Mouse (Mus musculus): ENCODE results near the gene Trpv2. TPM values are rescaled to one million over a fixed set of nuclear protein-coding genes. Genes with fewer than 3 reads are reported as not detected.

Gene Trpv2
- total and polyA plus RNA-seq, 2 experiments from 2014 or later: 2.6 to 7.7 TPM

DNA sequence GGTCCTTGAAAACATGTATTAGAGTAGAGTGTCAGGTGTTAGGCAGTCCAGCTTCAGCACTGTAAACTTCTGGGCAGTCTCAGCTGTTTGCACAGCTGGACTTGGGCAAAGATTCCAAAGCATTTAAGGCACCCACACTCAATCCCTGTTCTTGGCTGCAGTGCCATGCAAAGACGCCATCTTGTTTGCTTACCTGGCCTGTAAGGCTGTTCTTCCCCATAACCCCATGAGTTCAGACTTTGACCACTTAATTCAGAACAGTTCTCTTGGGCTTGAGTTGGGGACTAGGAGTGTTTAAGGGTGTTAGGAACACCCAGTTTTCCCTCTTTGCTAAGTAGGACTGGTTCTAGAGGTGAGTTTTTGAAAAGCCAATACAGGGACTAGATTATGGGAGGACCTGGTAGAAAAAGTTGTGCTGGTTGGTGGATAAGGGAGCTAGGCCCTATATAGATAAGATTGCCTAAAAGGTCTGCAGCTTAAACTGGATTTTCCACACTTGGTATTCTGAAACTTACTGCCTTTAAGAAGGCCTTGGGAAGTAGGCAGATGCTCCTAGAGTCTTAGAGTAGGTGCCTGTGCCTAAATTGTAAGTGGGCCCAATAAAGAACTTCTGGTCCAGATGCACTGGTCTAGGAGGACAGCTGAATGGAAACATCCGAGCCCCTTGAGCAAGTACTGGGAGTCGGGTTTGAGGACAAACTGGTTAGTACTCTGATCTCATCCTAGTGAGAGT, 30.8 kb downstream of the Trpv2 start:
- peak overlapping the region; percentile 81; the same call in 1 of the 2 replicates for H3K4me2 ChIP-seq (ENCODE audit: low read depth, low read length)
- peaks cover 53% of the 10 kb centered on the region for H3K36me3 ChIP-seq (replicated peaks; ENCODE audit: control insufficient read depth, insufficient read depth, low read length)
- ATAC-seq (ENCODE audit: insufficient read depth, low read depth): no peak
- no peaks in the 10 kb centered on the region for H3K9me3 ChIP-seq (replicated peaks; ENCODE audit: control insufficient read depth, low read length)
- no peak for DNase-seq (ENCODE audit: low spot score)
- H3K27me3 ChIP-seq (ENCODE audit: control insufficient read depth, insufficient read depth, low read length): no peaks in the 10 kb centered on the region
- no peak overlapping the region for H3K9ac ChIP-seq (replicated peaks; ENCODE audit: low read depth, low read length)
- H3K4me3 ChIP-seq (ENCODE audit: low read depth, low read length): no peak overlapping the region
- WGBS: 35% methylated on average over 3 of the region's 3 CpGs
- peaks cover 12% of the 10 kb centered on the region for H3K4me1 ChIP-seq (ENCODE audit: control insufficient read depth, insufficient read depth)
- no peak overlapping the region for H3K27ac ChIP-seq (ENCODE audit: low read depth)
- no peak for TF ChIP-seq CTCF (IDR thresholded peaks at IDR 0.05; ENCODE audit: low read depth)
- no peak for TF ChIP-seq EP300 (IDR thresholded peaks at IDR 0.05; ENCODE audit: low read depth)

DNA sequence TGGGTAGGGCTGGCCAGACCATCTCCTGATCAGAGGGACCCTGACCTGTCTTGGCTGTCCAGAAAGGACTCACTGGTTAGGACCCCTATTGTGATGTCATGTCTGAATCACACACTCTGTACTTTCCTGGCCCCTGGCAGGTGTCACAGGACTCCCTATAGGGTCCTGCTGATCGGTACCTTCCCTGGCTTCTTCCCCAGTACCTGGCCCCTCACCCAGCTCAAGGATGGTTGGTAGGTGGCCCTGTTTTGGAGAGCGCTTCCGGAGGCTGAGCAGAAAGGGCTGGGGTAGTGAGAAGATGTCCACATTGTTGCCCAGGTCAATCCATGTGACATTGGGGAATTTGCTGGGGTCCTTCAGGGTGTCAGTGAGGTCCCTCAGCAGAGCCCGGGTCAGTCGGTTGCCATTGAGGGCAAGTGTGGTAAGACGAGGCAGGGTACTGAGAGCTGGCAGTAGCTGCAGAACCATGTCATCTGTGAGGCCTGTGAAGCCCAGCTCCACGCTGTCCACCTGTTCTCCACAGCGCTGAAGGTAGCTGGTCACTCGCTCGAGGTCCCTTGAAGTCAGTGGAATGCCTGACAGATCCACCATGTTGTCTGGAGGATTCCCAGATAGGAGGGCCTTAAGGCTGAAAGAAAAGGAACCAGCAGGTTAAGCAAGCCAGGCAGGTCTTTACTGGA, 31.5 kb downstream of the Trpv2 start:
- Histone ChIP-seq H3K4me2 (ENCODE audit: low read depth, low read length) (no peak overlapping the region), H3K9me3 (replicated peaks; ENCODE audit: control insufficient read depth, low read length) (no peaks in the 10 kb centered on the region), H3K36me3 (replicated peaks; ENCODE audit: control insufficient read depth, insufficient read depth, low read length) (peaks cover 53% of the 10 kb centered on the region), H3K4me1 (ENCODE audit: control insufficient read depth, insufficient read depth) (peaks cover 12% of the 10 kb centered on the region), H3K9ac (replicated peaks; ENCODE audit: low read depth, low read length) (no peak overlapping the region), H3K27me3 (ENCODE audit: control insufficient read depth, insufficient read depth, low read length) (no peaks in the 10 kb centered on the region), H3K4me3 (ENCODE audit: low read depth, low read length) (no peak overlapping the region), H3K27ac (ENCODE audit: low read depth) (no peak overlapping the region)
- ATAC-seq (ENCODE audit: insufficient read depth, low read depth): no peak
- no peak for DNase-seq (ENCODE audit: low spot score)
- WGBS: 47% methylated on average over 10 of the region's 10 CpGs
- no peak for TF ChIP-seq CTCF (IDR thresholded peaks at IDR 0.05; ENCODE audit: low read depth)
- no peak for TF ChIP-seq EP300 (IDR thresholded peaks at IDR 0.05; ENCODE audit: low read depth)

DNA sequence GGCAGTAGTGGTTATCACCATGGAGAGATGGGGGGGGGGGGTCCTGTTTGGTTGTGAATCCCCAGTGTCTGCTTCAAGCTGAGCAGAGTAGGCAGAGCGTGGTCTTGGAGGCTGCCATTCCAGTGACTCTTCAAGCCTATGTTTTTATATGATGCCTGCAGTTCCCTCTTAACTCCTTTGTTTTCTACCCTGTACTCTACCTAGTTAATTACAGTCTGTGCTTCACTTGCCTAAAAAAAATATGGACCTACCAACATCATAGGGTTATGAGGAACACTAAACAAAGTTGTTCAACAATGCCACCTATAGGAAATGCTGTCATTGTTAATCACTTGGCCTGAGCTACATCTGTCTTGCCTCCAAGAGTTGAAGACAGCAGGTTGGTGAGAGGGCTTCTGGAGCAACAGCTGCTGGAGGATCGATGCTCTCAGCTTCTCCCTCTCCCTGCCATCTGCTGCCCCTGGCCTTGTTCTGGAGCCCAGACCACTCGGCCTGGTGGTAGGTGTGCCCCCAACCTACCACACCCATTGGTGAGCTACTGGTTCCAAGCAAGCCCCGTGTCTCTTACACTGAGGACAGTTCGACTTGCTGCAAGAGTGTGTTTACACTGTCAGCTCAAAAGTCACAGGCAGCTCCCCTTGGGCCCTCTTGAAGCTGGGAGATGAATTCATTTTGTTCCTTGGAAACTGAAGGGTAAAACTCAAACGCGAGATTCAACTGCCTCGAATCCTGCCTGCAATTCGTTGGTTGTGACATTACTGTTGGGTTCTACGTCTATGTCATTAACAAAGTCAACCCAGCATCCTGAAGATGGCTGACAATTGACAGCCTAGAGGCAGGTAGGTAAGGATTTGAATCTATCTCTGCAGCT, 32.2 kb downstream of the Trpv2 start:
- no peaks in the 10 kb centered on the region for H3K27me3 ChIP-seq (ENCODE audit: control insufficient read depth, insufficient read depth, low read length)
- no peak overlapping the region for H3K27ac ChIP-seq (ENCODE audit: low read depth)
- H3K4me2 ChIP-seq (ENCODE audit: low read depth, low read length): no peak overlapping the region
- DNase-seq (ENCODE audit: low spot score) (no peak), ATAC-seq (ENCODE audit: insufficient read depth, low read depth) (no peak)
- no peak overlapping the region for H3K9ac ChIP-seq (replicated peaks; ENCODE audit: low read depth, low read length)
- peaks cover 53% of the 10 kb centered on the region for H3K36me3 ChIP-seq (replicated peaks; ENCODE audit: control insufficient read depth, insufficient read depth, low read length)
- no peaks in the 10 kb centered on the region for H3K9me3 ChIP-seq (replicated peaks; ENCODE audit: control insufficient read depth, low read length)
- 56% methylated on average over 10 of the region's 10 CpGs for WGBS
- H3K4me3 ChIP-seq (ENCODE audit: low read depth, low read length): no peak overlapping the region
- H3K4me1 ChIP-seq (ENCODE audit: control insufficient read depth, insufficient read depth): peaks cover 12% of the 10 kb centered on the region
- no peak for TF ChIP-seq CTCF (IDR thresholded peaks at IDR 0.05; ENCODE audit: low read depth)
- no peak for TF ChIP-seq EP300 (IDR thresholded peaks at IDR 0.05; ENCODE audit: low read depth)

DNA sequence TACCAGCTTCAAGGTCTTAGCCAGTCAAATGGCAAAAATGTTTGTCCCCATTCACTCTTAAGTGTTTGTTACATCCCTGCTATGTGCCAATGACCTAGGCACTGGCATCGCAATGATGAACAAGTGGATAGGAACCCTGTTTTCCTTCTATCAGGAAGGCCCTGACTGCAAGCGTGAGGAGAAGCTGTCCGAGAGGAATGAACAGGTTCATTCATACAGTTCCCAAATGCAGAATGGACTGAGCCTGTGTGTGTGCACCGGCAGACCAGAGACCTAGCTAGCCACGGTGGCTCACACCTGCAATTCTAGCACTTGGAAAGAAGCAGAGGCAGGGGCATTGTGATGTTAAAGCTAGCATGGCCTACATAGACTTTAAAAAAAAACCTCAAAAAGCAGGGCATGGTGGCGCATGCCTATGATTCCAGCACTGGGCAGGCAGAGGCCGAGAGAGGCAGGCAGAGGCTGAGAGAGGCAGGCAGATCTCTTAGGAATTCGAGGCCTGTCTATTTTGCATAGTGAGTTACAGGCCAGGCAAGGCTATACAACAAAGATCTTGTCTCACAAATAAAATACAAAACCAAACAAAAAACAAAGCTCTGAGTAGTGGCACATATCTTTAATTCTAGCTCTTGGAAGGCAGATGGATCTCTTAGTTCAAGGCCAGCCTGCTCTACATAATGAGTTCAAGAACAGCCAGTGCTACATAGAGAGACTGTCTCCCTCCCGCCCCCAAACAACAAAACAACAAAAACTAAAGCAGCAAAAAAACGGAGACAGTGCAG, 33.1 kb downstream of the Trpv2 start:
- no peak overlapping the region for H3K27ac ChIP-seq (ENCODE audit: low read depth)
- no peak for TF ChIP-seq CTCF (IDR thresholded peaks at IDR 0.05; ENCODE audit: low read depth)

DNA sequence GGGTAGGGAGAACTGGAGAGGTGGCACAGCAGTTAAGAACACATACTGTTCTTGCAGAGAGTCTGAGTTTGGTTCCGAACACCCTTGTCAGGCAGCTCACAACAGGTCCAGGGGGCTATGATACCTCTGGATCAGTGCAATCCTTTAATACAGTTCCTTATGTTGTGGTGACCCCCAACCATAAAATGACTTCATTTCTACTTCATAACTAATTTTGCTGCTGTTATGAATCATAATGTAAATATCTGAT, 33.6 kb downstream of the Trpv2 start:
- no peak overlapping the region for H3K27ac ChIP-seq (ENCODE audit: low read depth)

More for the DNA sequence above, 33.1 kb downstream of the Trpv2 start:
- no peak for ATAC-seq (ENCODE audit: insufficient read depth, low read depth)
- H3K9ac ChIP-seq (replicated peaks; ENCODE audit: low read depth, low read length): no peak overlapping the region
- H3K27me3 ChIP-seq (ENCODE audit: control insufficient read depth, insufficient read depth, low read length): no peaks in the 10 kb centered on the region
- no peak for DNase-seq (ENCODE audit: low spot score)
- H3K9me3 ChIP-seq (replicated peaks; ENCODE audit: control insufficient read depth, low read length): no peaks in the 10 kb centered on the region
- H3K36me3 ChIP-seq (replicated peaks; ENCODE audit: control insufficient read depth, insufficient read depth, low read length): peaks cover 57% of the 10 kb centered on the region
- no peak overlapping the region for H3K4me2 ChIP-seq (ENCODE audit: low read depth, low read length)
- peaks cover 12% of the 10 kb centered on the region for H3K4me1 ChIP-seq (ENCODE audit: control insufficient read depth, insufficient read depth)
- no peak overlapping the region for H3K4me3 ChIP-seq (ENCODE audit: low read depth, low read length)
- 53% methylated on average over 10 of the region's 10 CpGs for WGBS

More for the DNA sequence above, 33.6 kb downstream of the Trpv2 start:
- Histone ChIP-seq H3K9me3 (replicated peaks; ENCODE audit: control insufficient read depth, low read length) (no peaks in the 10 kb centered on the region), H3K4me3 (ENCODE audit: low read depth, low read length) (no peak overlapping the region), H3K4me2 (ENCODE audit: low read depth, low read length) (no peak overlapping the region), H3K36me3 (replicated peaks; ENCODE audit: control insufficient read depth, insufficient read depth, low read length) (peaks cover 57% of the 10 kb centered on the region), H3K27me3 (ENCODE audit: control insufficient read depth, insufficient read depth, low read length) (no peaks in the 10 kb centered on the region), H3K9ac (replicated peaks; ENCODE audit: low read depth, low read length) (no peak overlapping the region), H3K4me1 (ENCODE audit: control insufficient read depth, insufficient read depth) (peaks cover 12% of the 10 kb centered on the region)
- TF ChIP-seq CTCF (IDR thresholded peaks at IDR 0.05; ENCODE audit: low read depth): no peak
- 89% methylated on average over 1 of the region's 1 CpGs for WGBS
- no peak for ATAC-seq (ENCODE audit: insufficient read depth, low read depth)
- no peak for DNase-seq (ENCODE audit: low spot score)

Measured in heart, postnatal 0 days (tissue).